Mouse (Mus musculus) left cerebral cortex, adult 18-20 months (tissue): Measurements from ENCODE around the gene Irf2. TPM values are rescaled to one million over a fixed set of nuclear protein-coding genes. Genes with fewer than 3 reads are reported as not detected.

ENCODE experiments used
- DNase-seq, 2 experiments: peaks; one replicate each; pipeline ENCODE4 v3.0.0; 2021 to 2022; ENCODE audit warnings: low spot score in 2 of 2, mixed read lengths in 1 of 2
- total RNA-seq, 2 experiments: library from RNA; stranded (reverse); gene quantifications; 2 replicates each; pipeline ENCODE4 v1.2.3; 2021

Irf2 gene
- total RNA-seq, 2 experiments from 2014 or later = 71.4 to 77.4 TPM

DNA sequence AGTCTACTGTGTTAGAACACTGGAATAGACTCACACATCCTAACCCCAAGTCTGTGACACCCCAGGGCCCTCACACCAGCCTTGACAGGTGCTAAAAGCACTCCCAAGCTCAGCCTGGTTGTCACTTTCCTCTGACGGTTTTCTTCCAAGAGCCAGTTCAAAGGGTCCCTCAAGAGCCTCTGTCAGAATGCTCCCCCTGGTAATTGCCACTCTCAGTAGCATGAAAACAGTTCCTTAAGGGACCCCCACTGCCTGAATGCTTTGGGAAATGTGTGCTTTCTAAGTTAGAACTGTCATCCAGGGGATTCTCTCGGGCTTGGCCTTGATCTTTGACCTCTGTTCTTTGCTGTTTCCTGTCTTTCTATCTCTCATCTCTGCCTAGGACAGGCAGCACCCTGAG lies 17.0 kb upstream of the Irf2 start:
- DNase-seq = no peak

- no peak for DNase-seq
These were observed 13.1 kb upstream of the Irf2 start for GRCm38 (mm10) chr8:46726383-46726782.

DNA sequence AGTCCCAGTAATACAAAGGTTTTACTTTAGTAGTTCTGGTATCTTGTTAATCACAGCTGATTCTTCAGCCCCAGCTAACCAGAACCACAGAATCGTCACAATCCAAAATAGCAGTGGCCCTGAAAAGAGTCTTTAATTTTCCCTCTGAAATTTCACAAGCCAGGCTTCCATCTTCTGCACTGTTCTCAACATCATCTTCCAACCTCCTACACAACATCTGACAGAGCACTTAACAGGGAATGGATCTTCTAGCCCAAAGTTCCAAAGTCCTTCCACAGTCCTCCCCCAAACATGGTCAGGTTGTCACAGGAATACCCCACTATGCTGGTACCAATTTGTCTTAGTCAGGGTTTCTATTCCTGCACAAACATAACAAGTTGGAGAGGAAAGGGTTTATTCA lies 9.9 kb upstream of the Irf2 start:
- DNase-seq = peak in 1 of 2 experiments; percentile 16

DNA sequence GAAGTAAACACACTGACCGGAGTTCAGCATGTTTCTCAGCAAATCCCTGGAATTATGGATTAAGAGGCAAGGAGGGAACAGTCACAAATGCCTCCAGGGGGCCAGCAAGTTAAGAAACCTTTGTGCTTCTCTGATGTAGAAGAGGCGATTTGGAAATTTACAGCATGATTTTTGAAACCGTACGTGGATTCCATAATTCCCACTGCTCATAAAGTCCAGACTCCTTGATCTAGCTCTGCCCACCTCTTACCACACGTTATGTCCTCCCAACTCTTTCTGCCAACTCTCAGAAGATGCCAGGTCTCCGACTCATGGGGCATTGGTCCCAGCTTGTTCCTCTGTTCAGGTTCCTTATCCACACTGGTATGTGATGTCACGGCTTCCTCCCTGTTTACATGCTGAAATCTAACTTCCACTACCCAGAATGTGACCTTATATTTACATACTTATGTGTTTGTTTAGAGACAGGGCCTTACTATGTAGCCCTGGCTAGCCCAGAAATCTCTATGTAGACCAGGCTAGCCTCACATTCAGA lies 7.1 kb upstream of the Irf2 start:
- no peak for DNase-seq

GRCm38 (mm10) chr8:46733603-46734002 lies 5.9 kb upstream of the Irf2 start:
- no peak for DNase-seq

GRCm38 (mm10) chr8:46735505-46735904 lies 4.0 kb upstream of the Irf2 start:
- DNase-seq = no peak

GRCm38 (mm10) chr8:46736260-46736659 lies 3.3 kb upstream of the Irf2 start:
- DNase-seq = no peak

- no peak for DNase-seq
These were observed 2.1 kb upstream of the Irf2 start for GRCm38 (mm10) chr8:46737421-46737820.

GRCm38 (mm10) chr8:46737907-46738306 lies 1.6 kb upstream of the Irf2 start:
- DNase-seq = no peak

- no peak for DNase-seq
These were observed 931 bp upstream of the Irf2 start for GRCm38 (mm10) chr8:46738601-46739000.

GRCm38 (mm10) chr8:46739956-46740512 lies 502 bp downstream of the Irf2 start:
- peak in 1 of 2 experiments; percentile 31 for DNase-seq

GRCm38 (mm10) chr8:46740513-46741280 lies 1.2 kb downstream of the Irf2 start:
- peak; percentile 52 to 67 for DNase-seq

GRCm38 (mm10) chr8:46741281-46741791 lies 1.8 kb downstream of the Irf2 start:
- peak; percentile 30 to 62 for DNase-seq

DNA sequence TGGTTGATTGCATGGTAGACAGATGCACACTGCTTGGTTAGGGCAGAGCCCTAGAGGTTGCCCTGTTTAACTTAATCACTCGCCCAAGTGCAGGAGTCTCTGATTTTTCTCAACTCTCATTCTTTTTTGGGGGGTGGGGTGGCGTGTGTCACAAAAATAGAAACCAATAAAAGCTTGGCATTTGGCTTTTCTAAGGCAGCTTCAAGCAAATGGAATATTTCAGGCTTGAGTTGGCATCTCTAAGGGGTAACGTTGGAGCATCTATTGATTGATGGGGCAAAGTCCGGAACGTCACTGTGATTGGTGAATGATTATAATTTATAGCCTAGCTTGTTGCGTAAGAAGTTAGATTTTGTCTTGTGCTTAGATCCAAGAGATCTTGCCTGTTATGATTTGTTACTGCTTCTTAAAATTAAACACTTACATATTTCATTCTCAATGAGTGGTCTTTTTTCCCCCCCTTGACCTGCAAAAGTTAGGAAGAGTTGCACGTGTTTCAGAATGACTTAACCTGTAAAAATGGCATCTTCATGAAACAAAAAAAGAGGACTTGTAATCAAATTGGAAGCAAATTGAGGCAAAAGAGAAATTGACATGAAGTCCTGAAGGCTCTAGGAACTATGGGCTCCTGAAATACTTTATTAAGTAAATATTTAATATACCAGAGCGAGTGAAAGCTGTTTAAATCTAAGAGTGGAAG lies 2.6 kb downstream of the Irf2 start:
- DNase-seq = no peak

DNA sequence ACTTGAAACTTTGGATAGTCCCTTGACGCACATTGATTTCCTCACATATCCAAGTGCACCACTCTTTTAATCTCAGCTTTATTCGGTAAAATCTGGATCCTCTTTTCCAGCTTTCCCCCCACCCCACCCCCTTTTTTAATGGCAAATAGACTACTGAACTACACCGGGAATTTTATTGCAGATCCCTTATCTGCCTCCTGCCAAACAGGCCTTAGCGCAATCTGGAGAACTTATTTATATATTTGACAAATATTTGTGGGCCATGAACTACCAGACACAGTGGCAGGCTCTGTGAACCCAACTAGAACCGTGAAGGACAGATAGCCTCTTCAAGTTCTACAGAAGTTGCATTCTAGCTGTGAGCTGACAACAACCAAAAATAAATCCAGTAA lies 3.2 kb downstream of the Irf2 start:
- DNase-seq = no peak

DNA sequence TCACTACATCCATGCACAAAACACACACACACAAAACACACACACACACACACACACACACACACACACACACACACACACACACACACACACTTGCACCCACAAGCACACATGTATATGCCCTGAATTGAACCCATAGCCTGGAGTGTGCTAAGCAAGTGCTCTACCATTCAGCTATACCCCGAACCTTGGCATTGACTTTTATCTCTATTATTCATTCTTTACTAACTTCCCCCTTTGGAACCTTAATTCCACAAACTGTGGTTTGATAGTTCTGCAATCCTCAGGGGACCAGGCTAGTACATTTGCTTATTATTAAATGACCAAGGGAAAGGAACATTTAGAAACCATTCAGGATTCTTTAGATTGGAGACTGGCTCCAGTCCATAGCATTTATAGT lies 5.9 kb downstream of the Irf2 start:
- DNase-seq = no peak

DNA sequence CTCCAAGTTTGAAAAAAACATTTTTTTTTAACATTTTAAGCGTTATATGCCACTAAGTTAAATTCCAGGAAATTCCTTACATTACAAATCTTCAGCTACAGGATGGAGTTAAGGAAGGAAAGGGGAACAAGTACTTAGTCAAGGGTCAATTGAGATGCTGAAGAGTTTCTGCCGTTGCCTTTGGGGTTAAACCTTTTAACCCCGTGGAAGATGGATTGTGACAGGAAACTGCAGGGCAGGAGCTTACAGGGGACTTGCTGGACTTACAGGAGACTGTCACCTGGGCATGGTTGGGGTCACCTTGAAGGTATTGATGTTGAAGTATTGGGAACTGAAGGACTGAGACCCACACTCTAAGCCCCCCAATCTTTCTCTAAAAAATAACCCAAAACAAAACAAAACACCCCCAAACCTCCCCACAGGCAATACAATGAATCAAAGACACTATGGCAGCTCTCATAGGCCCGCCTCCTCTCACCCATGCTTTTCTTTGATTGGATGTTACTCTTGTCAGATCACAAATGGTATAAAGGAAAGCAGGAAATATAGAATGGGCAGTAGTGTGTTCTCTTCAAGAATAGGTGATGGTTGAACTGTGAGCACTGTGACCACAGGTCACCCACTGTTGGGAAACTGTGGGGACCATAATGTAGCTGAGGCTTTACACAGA lies 7.9 kb downstream of the Irf2 start:
- no peak for DNase-seq

DNA sequence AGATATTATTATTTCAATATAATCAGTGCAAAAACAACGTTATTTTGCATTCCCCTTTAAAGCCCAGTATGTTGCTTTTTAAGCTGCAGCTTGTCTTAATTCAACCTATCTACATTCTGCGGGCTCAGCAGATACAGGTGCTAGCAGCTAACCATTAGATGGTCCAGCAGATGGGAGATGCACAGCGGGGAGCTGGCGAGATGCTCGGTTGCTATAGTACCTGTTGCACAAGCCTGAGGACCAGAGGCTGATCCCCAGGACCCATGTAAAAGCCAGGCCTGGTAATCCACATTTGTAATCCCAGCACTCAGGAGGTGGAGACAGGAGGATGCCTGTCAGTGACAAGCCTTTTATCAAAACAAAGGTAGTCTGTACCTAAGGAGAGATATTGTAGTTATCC lies 10.5 kb downstream of the Irf2 start:
- DNase-seq = no peak

DNA sequence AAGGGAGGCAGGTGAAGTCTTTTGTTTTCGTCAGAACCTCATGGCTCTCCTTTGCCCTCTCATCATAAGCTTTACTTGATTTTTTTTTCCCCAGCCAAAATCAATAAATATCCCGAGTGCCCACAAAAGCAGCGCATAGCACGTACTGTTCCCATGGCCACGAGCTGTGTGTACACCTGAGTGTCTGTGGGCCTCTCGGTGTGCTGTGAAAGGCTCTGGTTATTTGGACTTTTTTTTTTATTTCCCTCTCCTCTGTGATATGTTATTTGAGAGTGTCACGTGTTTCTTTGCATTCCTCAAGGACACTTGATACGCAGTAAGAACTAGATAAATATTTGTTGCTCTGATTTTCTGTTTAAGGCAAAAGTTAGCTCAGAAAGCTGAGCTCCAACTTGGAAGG lies 11.0 kb downstream of the Irf2 start:
- DNase-seq = no peak

- DNase-seq = no peak
These were observed 11.6 kb downstream of the Irf2 start for GRCm38 (mm10) chr8:46751151-46751550.

DNA sequence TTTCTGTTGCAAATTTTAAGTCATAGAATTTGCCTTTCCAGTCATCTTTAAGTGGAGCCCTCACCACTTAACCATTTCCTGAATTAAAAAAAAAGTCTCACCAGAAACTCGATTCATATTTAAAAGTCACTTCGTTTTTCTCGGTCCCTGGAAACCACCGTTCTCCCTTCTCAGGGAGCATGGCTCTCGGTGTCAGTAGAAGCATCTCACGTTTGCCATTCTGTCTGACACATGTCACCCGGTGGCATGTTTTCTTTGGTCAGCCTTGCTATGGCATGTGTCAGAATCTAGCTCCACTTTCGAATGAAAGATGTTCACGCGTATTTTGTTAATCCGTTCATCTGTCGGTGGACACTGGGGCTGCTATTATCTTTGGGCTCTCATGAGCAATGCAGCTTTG lies 13.5 kb downstream of the Irf2 start:
- no peak for DNase-seq
